Mouse (Mus musculus): ENCODE data around the gene Gnl3.

Gene Gnl3

DNA sequence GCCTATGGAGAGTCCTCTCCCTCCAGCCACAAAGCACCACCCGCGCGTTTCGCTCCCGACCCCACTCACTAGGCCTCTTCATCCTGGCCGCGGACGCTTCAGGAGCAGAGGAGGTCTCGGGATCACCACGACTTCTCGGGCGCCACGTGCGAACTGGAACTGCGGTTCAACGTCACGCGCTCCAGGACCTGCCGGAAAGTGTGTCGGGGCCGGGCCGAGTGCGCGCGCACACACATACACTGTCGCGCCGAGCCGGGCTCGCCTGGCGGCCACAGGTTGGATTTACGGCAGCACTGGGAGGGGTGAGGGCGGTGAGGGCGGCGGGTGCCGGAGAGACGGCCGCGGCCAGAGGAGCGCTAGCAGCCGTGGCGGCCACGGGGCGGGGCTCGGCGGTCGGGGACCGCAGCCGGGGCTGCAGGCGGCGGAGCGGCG is at the start of gene Gnl3, which contains the start of gene Pbrm1:
TSS of gene Gnl3 (minus strand) at position 293 of the 432 bp plus-strand sequence.
TSS of gene Pbrm1 (plus strand) at position 279 of the 432 bp plus-strand sequence.
- in situ Hi-C loops (cut with MboI, MseI) = loop anchor here (5.0 kb wide), 1 partner anchor 43 kb away; no protein-coding TSS in a partner anchor

DNA sequence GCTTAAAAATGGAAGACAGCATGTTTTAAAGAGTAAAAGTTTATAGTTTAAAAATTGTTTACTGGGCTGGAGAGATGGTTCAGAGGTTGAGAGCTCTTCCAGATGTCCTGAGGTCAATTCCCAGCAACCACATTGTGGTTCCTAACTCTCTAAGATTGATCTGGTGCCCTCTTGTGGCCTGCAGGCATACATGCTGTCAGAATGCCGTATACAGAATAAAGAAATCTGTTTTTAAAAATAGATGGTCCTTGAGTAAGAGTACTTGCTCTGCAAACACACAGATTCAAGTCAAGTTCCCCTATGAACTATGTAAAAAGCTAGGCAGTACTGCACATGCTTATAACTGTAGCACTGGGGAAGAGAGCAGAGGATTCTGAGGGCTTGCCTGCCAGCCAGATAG is 43.3 kb upstream of the Gnl3 start:
- in situ Hi-C loops (cut with MboI, MseI) = loop anchor here (5.0 kb wide), 1 partner anchor 45 kb away; the partner anchor contains the start of genes Gnl3 and Pbrm1

DNA sequence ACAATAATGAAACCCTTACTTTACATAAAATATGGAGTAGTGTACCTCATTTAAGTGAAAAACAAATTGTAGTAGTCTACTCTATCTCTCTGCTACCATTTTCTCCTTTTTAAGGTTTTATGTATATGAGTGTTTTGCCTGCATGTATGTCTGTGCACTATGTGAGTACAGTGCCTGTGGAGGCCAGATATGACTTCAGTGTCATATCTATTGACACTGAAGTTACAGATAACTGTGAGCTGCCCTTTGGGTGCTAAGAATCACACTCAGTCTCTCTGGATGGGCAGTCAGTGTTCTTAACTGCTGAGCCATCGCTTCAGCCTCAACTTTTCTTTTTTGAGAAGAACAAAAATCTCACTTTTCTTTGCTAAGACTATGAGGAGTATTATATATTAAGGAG is 26.9 kb upstream of the Gnl3 start:
- in situ Hi-C loops (cut with MboI, MseI) = loop anchor here (5.0 kb wide), 1 partner anchor 141 kb away; no protein-coding TSS in a partner anchor

DNA sequence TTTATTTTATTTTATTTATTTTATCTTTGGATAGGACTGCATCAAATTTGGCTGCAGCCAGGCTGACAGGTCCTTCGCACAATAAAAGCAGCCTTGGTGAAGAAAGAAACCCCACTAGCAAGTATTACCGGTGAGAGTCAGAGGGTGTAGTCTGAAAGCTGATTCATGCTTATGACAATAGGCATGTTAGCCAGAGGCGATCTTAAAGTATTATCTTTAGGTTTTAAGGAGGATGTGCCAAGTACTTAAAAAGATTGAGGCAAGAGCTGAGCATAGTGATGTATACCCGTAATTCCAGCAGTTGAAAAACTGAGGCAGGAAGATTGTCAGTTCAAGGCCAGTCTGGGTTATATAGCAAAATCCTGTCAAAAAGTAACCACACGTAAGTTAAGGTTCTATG is 26.3 kb upstream of the Gnl3 start:
- in situ Hi-C loops (cut with MboI, MseI) = loop anchor here (5.0 kb wide), 1 partner anchor 142 kb away; no protein-coding TSS in a partner anchor

DNA sequence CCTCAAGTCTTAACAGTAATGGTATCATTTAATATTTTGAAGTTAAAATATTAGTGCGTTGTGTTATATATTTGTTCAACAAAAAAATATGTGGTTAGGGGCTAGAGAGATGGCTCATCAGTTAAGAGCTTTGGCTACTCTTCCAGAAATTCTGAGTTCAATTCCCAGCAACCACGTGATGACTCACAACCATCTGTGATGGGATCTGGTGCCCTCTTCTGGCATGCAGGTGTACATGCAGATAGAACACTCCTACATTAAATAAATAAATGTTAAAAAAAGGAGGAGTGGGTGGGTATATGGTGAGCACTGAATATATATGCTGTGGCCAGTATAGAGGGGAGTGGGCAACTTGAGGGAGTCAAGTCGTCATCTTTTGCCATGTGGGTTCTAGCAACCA is 6.8 kb upstream of the Gnl3 start:
- in situ Hi-C loops (cut with MboI, MseI) = no loop called here

DNA sequence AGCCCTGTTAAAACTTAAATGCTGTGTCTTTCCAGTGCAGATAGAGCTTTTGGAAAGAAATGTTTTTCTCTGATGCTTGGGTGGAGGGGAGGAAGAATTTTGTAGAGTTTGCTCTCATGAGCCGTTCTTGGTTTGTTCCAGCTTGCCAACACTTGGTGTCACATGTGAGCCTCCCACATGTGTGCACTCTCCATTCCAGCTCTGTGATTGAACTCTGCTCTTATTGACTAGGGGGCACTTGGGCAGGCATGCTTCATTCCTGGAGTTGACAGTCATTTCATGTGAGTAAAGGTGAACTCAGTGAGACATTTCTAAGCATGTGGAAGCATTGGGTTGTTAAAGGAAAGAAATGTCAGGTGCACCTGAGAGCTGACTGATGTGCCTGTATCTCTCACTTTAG is 3.6 kb upstream of the Gnl3 start:
- in situ Hi-C loops (cut with MboI, MseI) = no loop called here

DNA sequence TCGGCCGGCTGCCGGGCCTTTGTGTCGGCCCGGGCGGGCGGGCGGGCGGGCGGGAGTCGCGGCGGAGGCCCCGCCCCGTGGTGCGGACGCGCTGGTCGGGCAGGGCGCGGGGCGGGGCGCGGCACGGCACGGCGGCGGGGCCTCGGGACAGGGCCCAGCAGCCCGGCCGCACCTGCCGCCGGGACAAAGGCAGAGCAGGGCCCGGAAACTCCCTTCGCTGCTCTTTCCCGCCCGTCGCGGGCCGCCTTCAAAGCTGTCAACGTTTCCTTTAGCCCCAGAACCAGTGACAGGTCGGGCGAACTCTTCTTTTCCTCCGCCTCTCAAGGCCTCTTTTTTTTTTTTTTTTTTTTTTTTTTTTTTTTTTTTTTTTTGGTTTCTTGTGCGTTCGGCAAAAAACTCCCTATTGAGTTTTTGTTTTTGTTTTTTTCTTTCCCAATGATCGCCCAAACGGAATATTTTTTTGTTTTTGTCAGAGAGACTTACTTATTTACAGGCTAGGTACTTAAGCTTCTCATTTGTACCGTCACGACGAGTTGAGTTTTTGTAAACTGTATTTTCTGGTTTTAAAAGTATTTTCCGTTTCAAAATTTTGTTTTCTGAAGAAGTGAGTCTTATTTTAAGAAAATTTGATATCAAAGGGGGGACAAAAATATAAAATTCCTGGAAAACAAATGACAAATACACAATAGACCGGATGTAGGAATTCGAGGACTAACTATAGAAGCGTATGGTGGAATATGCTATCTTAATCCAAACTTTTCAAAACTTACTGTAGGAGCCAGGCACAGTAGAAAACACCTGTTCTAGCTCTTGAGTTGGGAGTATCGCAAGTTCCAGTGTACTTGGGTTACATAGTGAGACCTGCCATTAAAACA is 616 bp upstream of the Gnl3 start:
- in situ Hi-C loops (cut with MboI, MseI) = loop anchor here (5.0 kb wide), 1 partner anchor 43 kb away; no protein-coding TSS in a partner anchor

DNA sequence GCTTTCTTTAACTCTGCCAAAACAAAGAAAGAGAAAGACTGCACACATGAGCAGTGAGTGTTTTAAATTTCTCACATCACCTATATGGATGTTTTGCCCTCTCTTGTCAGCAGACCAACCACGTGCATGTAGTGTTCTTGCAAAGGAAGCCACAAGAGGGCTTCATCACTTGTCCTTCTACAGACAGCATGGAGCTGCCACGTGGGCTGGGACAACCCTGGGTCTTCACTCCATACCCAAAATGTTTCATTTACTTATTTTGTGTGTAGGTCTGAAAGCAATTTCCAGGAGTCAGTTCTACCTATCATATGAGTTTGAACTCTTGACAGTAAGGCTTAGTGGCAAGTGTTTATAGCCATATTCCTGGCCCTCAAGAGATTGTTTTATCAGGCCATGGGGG is 1.1 kb downstream of the Gnl3 start:
- in situ Hi-C loops (cut with MboI, MseI) = loop anchor here (5.0 kb wide), 1 partner anchor 44 kb away; no protein-coding TSS in a partner anchor

DNA sequence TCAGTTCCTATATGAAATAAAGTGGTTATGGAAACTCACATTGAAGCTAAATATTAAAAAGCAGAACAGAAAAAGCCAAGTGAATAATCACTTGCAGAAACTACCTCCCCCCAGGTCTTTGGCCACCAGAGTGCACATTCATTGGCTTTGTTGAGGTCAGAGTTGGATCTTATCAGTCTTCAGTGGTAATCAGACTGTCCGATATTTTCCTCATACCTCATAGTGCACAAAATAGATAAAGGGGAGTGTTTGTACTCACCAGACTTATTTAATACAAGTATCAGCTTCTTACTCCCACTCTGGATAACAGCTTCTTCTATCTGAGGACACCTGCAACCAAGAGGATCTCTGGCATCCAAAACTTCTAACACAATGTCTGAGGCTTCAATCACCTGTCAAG is 2.9 kb downstream of the Gnl3 start:
- in situ Hi-C loops (cut with MboI, MseI) = loop anchor here (5.0 kb wide), 1 partner anchor 46 kb away; no protein-coding TSS in a partner anchor

DNA sequence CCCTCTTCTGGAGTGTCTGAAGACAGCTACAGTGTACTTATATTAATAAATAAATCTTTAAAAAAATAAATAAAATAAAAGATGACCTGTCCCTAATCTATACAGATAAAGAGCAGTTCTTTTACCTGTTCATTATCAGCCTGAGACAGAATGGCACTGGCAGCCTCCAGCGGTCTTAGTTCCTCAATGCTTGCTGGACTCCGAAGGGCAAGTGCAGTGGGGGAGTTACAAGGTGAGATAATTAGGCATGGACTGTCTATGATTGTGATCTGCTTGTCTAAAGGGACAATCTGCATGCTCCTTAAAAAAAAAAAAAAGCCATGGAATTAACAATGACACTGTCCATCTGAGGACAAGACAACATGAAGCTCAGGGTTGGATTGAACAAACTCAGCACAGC is 5.0 kb downstream of the Gnl3 start:
- in situ Hi-C loops (cut with MboI, MseI) = no loop called here

DNA sequence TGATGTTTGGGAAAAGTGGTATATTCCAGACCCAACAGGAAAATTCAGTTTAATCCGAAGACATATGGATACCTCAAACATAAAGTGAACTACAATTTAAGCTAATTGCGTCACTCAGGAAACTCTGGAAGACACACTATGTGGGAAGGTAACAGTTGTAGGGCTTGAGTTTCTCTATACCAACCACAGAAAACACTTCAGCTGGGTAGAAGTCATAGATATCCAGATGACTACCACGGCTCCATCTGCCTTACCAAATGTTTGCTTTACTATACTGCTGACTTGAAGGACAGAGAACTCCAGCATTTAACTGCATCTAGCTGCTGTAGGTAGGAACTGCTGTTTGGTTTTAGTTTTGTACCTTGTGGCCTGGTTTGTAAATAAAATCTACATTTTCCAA is 7.4 kb downstream of the Gnl3 start:
- in situ Hi-C loops (cut with MboI, MseI) = no loop called here

DNA sequence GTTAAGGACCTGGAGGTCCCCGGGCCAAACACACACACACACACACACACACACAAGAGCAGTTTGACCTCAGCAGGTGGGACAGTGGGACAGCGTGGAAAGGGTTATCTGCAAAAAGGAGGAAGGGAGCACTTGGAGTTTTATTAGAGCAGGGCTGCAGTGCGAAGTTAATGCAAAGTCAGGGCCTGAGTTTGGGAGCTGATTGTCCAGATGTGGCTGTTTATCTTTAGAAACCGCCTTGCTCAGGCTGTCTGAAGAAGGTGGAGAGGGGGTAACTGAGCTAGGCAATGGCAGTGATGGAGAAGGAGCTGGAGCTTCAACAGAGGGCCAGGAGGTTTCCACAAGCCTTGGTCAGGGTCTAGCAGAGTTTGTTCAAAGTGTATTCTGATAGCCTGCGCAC is 12.2 kb downstream of the Gnl3 start:
- in situ Hi-C loops (cut with MboI, MseI) = no loop called here

DNA sequence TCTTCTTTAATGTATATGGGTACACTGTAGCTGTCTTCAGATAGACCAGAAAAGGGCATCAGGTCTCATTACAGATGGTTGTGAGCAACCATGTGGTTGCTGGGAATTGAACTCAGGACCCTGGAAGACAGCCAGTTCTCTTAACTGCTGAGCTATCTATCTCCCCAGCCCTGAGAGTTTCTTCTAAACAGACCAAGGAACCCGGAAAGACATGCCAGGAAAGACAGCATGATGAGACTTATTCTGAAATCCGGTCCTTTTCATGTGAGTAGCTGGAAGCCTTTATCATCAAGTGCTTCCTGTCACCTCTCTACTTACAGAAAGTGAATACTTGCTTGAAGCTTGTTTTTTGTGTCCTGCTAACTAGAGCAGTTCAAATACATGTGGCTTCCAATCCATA is 14.4 kb downstream of the Gnl3 start:
- in situ Hi-C loops (cut with MboI, MseI) = no loop called here

DNA sequence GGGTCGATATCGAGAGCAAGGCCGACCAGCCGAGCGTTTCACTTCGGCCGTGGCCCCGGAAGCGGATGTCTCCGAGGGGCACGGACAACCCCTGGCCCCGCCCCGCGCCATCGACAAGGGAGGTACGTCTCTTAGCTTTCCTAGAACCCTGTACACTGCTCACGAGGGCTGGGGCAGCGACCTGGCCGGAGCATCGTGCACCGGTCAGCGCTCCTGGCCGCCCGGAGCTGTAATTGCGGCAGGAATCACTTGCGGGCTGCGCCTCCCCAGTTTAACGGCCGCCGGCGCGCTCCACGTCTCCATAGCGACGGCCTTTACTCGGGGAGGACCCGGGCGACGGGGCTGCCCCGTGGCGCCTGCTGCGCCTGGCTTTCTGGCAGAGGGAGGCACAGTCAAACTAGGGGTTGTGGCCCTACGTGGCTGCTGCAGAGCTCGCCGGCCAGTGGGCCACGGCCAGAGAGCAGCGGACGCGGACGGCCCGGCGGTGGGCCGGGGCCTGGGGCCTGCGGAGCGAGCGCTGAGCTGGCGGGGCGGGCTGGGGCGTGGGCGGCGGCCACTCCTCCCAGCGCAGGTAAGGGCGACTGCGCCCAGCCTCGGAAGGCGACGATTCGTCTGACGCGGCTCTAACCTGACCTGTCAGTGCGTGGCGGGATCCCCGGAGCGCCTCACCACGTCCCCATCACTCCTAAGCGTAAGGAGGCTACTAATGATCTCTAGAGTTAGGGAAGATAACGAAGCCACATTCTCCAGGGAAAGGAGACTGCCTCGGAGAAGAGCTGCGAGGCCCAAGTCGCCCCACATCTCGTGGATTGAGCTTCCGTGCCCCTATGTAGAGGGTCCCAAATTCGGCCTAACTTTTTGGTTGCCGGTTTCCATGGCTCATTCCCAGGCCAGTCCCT is 17.4 kb downstream of the Gnl3 start, which contains the start of the genes Glt8d1 and Spcs1:
TSS of gene Glt8d1 (plus strand) at position 94 of the 899 bp plus-strand sequence.
TSS of gene Spcs1 (minus strand) at position 366 of the 899 bp plus-strand sequence.
- in situ Hi-C loops (cut with MboI, MseI) = no loop called here

DNA sequence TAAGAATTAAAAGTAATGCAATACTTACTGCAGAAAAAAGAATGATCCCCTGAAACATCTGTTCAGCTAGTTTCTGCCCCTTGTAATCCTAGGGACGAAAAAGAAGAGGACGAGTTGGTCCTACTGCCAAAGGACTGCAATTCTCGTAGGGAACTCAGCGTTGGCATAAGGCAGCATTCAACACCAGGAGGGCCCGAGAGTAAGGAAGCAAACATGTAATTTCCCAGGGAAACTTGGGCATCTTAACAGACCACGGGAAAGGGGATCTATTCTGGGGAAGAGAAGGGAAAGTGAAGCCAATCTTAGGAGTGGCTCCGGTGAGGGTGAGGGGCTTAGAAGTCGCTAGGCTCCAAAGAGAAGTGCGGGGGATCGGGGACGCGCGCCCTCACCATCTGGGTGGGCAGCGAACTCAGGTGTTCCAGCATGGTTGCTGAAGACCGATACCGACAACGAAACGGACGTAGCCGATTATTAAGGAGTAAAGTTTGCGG is 18.1 kb downstream of the Gnl3 start:
- in situ Hi-C loops (cut with MboI, MseI) = no loop called here

DNA sequence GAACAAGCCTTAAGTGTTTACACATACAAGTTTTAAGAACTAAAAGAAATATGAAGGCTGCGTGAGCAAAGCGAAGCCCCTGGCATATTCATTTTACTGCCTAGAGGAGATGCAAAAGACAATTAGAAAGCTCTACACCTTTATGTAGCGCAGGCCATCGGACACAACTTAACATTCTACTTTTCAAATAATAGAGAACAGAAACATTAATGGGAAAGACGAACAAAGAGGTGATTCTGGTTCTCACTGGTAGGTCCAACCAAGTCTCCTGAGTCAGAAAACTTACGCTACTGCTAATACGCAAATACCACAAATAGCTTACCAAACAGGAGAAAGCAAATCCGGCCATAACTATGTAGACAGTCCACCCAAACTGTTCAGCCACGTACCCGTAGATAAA is 18.6 kb downstream of the Gnl3 start:
- in situ Hi-C loops (cut with MboI, MseI) = no loop called here

DNA sequence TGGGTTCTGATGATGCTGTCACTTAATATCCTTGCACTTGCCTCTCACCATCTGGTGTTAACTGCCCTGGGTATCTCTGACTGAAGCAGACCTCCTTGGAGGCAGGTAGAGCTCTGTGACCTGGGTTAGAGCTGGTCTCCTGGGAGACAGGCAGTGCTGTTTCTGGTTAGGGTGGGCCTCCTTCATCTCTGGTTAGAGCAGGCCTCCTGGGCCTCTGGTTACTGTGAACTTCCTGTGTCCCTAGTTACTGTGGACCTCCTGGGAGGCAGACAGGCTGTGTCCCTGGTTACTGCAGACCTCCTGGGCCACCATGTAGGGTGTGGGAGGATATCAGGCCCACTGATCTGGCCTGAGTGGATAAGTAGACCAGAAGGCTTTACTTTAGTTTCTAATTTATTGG is 22.5 kb downstream of the Gnl3 start:
- in situ Hi-C loops (cut with MboI, MseI) = no loop called here

DNA sequence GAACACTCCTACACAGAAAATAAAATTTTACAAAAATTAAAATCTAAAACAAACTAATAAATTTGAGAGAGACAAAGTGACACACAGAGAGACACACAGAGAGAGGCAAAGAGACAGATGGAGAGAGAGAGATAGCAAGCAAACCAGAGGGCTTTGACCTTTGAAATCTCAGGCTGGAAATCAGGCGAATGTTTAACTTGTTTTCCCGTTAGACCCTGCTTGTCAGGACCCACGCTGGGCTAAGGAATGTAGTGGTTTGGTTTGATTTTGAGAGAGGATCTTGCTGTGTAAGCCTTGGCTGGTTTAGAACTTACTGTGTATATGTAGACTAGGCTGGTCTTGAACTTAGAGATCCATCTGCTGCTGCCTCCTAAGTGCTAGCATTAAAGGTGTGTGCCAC is 42.7 kb downstream of the Gnl3 start:
- in situ Hi-C loops (cut with MboI, MseI) = no loop called here

DNA sequence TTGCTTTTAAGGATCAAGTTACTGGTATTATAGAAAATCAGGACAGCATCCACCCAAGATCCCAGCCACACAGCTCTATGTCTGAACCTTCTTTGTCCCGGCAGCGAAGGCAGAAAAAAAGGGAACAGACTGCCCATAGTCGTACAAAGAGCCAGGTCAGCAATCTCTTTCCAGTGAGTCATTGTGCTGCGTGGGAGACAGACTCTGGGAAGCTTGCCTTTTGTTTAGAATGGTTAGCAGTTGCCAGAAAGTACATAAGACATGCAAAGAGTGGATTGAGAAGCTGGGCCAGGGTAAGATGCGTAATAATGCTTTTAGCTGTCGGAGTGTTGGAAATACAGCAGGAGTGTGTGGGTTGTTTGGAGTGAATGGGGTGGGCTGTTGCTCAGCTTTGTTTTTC is 44.7 kb downstream of the Gnl3 start:
- in situ Hi-C loops (cut with MboI, MseI) = no loop called here
